Mouse (Mus musculus) midbrain, embryonic 11.5 days (tissue): ENCODE data around the gene Tmem184a. TPM values are rescaled to one million over a fixed set of nuclear protein-coding genes. Genes with fewer than 3 reads are reported as not detected.
A peak's percentile ranks its signal among the peaks of the same experiment; 100 is the strongest.

Experiments
- ATAC-seq: fragments of 200-750 bp; cut with Nextera tagmentation; 2 replicates; pipeline ENCODE4 v1.8.0; 2017; ENCODE audit warnings: moderate TSS enrichment, moderate library complexity; ENCODE audit not compliant: low FRiP score
- DNase-seq: peaks from one replicate; pipeline ENCODE4 v3.0.0; 2015; ENCODE audit warnings: low spot score; ENCODE audit errors: missing footprints
- H3K27ac ChIP-seq: fragments of 300-500 bp; sonication (generic); 2 replicates; pipeline ENCODE4 v1.5.1; 2014; ENCODE audit warnings: low read depth, low read length
- H3K27me3 ChIP-seq: fragments of 300-500 bp; sonication (generic); 2 replicates; pipeline ENCODE4 v1.6.1; 2014; ENCODE audit warnings: mild to moderate bottlenecking, low read length, moderate library complexity, mixed read lengths; ENCODE audit not compliant: control insufficient read depth, insufficient read depth
- H3K36me3 ChIP-seq: fragments of 300-500 bp; sonication (generic); 2 replicates; pipeline ENCODE4 v1.6.1; 2014; ENCODE audit warnings: mild to moderate bottlenecking, low read length, moderate library complexity, mixed read lengths; ENCODE audit not compliant: control insufficient read depth, insufficient read depth
- H3K4me1 ChIP-seq: fragments of 300-500 bp; sonication (generic); 2 replicates; pipeline ENCODE4 v1.6.1; 2014; ENCODE audit warnings: low read length; ENCODE audit not compliant: control insufficient read depth, insufficient read depth
- H3K4me2 ChIP-seq: fragments of 300-500 bp; sonication (generic); 2 replicates; pipeline ENCODE4 v1.6.1; 2014; ENCODE audit warnings: mild to moderate bottlenecking, moderate library complexity
- H3K4me3 ChIP-seq: fragments of 300-500 bp; sonication (generic); 2 replicates; pipeline ENCODE4 v1.5.1; 2014; ENCODE audit warnings: low read depth, low read length
- H3K9ac ChIP-seq: fragments of 300-500 bp; sonication (generic); 2 replicates; pipeline ENCODE4 v1.6.1; 2014; ENCODE audit warnings: low read length
- H3K9me3 ChIP-seq: fragments of 300-500 bp; sonication (generic); 2 replicates; pipeline ENCODE4 v1.6.1; 2016; ENCODE audit warnings: low read length; ENCODE audit not compliant: control insufficient read depth
- WGBS: fragments of 180-500 bp; shearing (Covaris S2); extraction: QIAGEN DNeasy Blood & Tissue Kit; methylation state at CpG from one replicate; pipeline ENCODE4 v1.1.7; 2014; 5-methylcytosine and 5-hydroxymethylcytosine counted together
- polyA plus RNA-seq: library from polyadenylated mRNA; unstranded; fragments of >200 nt; fragmentation: Nextera tagmentation; extraction: Ambion mirVana; gene quantifications from 2 replicates; pipeline ENCODE4 v1.2.1, GENCODE M21; 2014

Gene Tmem184a
- polyA plus RNA-seq: 0.60 and 0.86 TPM in 2 replicates

GRCm38 (mm10) chr5:139819538-139820181 lies at the start of gene Tmem184a:
Tmem184a (minus strand) TSS chr5:139819917.
- H3K27me3 ChIP-seq: no peaks in the 10 kb centered on the region
- no peak for ATAC-seq
- no peak within 1 kb of the TSS for H3K9ac ChIP-seq
- no peaks in the 10 kb centered on the region for H3K9me3 ChIP-seq
- DNase-seq: no peak
- no peak within 1 kb of the TSS for H3K4me2 ChIP-seq
- H3K36me3 ChIP-seq: peaks cover 6% of the 10 kb centered on the region; the same call in 1 of the 2 replicates
- no peak within 1 kb of the TSS for H3K27ac ChIP-seq
- no peak within 1 kb of the TSS for H3K4me3 ChIP-seq
- H3K4me1 ChIP-seq: no peaks in the 10 kb centered on the region
- 84% methylated on average over 9 of the region's 9 CpGs for WGBS

- Histone ChIP-seq H3K4me1 (peaks cover 3% of the 10 kb centered on the region; the same call in 1 of the 2 replicates), H3K27me3 (no peaks in the 10 kb centered on the region), H3K36me3 (no peaks in the 10 kb centered on the region), H3K27ac (no peak overlapping the region), H3K4me2 (no peak overlapping the region), H3K9me3 (no peaks in the 10 kb centered on the region), H3K4me3 (no peak overlapping the region), H3K9ac (no peak overlapping the region)
- no peak for ATAC-seq
- 73% methylated on average over 4 of the region's 4 CpGs for WGBS
- peak; percentile 54 for DNase-seq
These were observed 43.0 kb upstream of the Tmem184a start for GRCm38 (mm10) chr5:139862759-139863158.

- Histone ChIP-seq H3K4me2 (no peak overlapping the region), H3K9me3 (no peaks in the 10 kb centered on the region), H3K4me3 (no peak overlapping the region), H3K9ac (no peak overlapping the region), H3K4me1 (peaks cover 3% of the 10 kb centered on the region; the same call in 1 of the 2 replicates), H3K27ac (no peak overlapping the region), H3K36me3 (no peaks in the 10 kb centered on the region), H3K27me3 (no peaks in the 10 kb centered on the region)
- ATAC-seq: peak; percentile 35; the same call in 1 of the 2 replicates
- peak; percentile 89 for DNase-seq
- WGBS: 24% methylated on average over 15 of the region's 15 CpGs
These were observed 40.8 kb upstream of the Tmem184a start for GRCm38 (mm10) chr5:139860328-139861104.

- Histone ChIP-seq H3K9ac (no peak overlapping the region), H3K27me3 (no peaks in the 10 kb centered on the region), H3K4me1 (no peaks in the 10 kb centered on the region), H3K4me2 (no peak overlapping the region), H3K9me3 (no peaks in the 10 kb centered on the region), H3K27ac (no peak overlapping the region), H3K4me3 (no peak overlapping the region), H3K36me3 (no peaks in the 10 kb centered on the region)
- DNase-seq (no peak), ATAC-seq (no peak)
- 82% methylated on average over 12 of the region's 12 CpGs for WGBS
These were observed 30.1 kb upstream of the Tmem184a start for GRCm38 (mm10) chr5:139849626-139850320.

- Histone ChIP-seq H3K4me2 (no peak overlapping the region), H3K9me3 (no peaks in the 10 kb centered on the region), H3K9ac (no peak overlapping the region), H3K27me3 (no peaks in the 10 kb centered on the region), H3K27ac (no peak overlapping the region), H3K4me1 (no peaks in the 10 kb centered on the region), H3K36me3 (no peaks in the 10 kb centered on the region), H3K4me3 (no peak overlapping the region)
- DNase-seq (peak; percentile 90), ATAC-seq (0 out of 2 replicates have a peak, but pooled peaks have one; percentile 38)
- WGBS: 22% methylated on average over 3 of the region's 3 CpGs
These were observed 19.4 kb upstream of the Tmem184a start for GRCm38 (mm10) chr5:139839142-139839541.

- WGBS: 17% methylated on average over 2 of the region's 2 CpGs
- peak; percentile 98 for DNase-seq
- no peaks in the 10 kb centered on the region for H3K36me3 ChIP-seq
- H3K4me1 ChIP-seq: no peaks in the 10 kb centered on the region
- peak; percentile 69; the same call in 1 of the 2 replicates for ATAC-seq
- no peaks in the 10 kb centered on the region for H3K27me3 ChIP-seq
- no peak overlapping the region for H3K4me3 ChIP-seq
- no peak overlapping the region for H3K27ac ChIP-seq
- no peak overlapping the region for H3K4me2 ChIP-seq
- no peaks in the 10 kb centered on the region for H3K9me3 ChIP-seq
- no peak overlapping the region for H3K9ac ChIP-seq
These were observed 18.8 kb upstream of the Tmem184a start for GRCm38 (mm10) chr5:139838476-139838892.

- no peaks in the 10 kb centered on the region for H3K9me3 ChIP-seq
- no peak for DNase-seq
- no peak overlapping the region for H3K27ac ChIP-seq
- H3K27me3 ChIP-seq: no peaks in the 10 kb centered on the region
- H3K4me2 ChIP-seq: no peak overlapping the region
- no peaks in the 10 kb centered on the region for H3K36me3 ChIP-seq
- H3K4me1 ChIP-seq: no peaks in the 10 kb centered on the region
- H3K4me3 ChIP-seq: no peak overlapping the region
- no peak overlapping the region for H3K9ac ChIP-seq
- no peak for ATAC-seq
- WGBS: 87% methylated on average over 7 of the region's 7 CpGs
These were observed 16.0 kb upstream of the Tmem184a start for GRCm38 (mm10) chr5:139835706-139836105.

- Histone ChIP-seq H3K27ac (no peak overlapping the region), H3K27me3 (no peaks in the 10 kb centered on the region), H3K36me3 (no peaks in the 10 kb centered on the region), H3K9ac (no peak overlapping the region), H3K4me1 (no peaks in the 10 kb centered on the region), H3K4me3 (no peak overlapping the region), H3K4me2 (no peak overlapping the region), H3K9me3 (no peaks in the 10 kb centered on the region)
- 83% methylated on average over 7 of the region's 7 CpGs for WGBS
- no peak for ATAC-seq
- peak; percentile 66 for DNase-seq
These were observed 12.4 kb upstream of the Tmem184a start for GRCm38 (mm10) chr5:139832125-139832524.
